Mouse (Mus musculus) hindbrain, embryonic 15.5 days (tissue): Measurements from ENCODE around the gene Map7d3. TPM values are rescaled to one million over a fixed set of nuclear protein-coding genes. Genes with fewer than 3 reads are reported as not detected.

Experiments
- ATAC-seq: fragments of 200-750 bp; cut with Nextera tagmentation; 2 replicates; pipeline ENCODE4 v1.8.0; 2017; ENCODE audit warnings: low read depth, moderate number of reproducible peaks, moderate TSS enrichment; ENCODE audit not compliant: low FRiP score
- H3K27ac ChIP-seq: fragments of 300-500 bp; sonication (generic); replicated peaks from 2 replicates; pipeline ENCODE4 v1.5.1; 2015; ENCODE audit warnings: mild to moderate bottlenecking, inconsistent platforms
- H3K27me3 ChIP-seq: fragments of 300-500 bp; sonication (generic); 2 replicates; pipeline ENCODE4 v1.6.1; 2015; ENCODE audit warnings: control low read depth, inconsistent platforms
- H3K36me3 ChIP-seq: fragments of 300-500 bp; sonication (generic); 2 replicates; pipeline ENCODE4 v1.6.1; 2015; ENCODE audit warnings: control low read depth, inconsistent platforms
- H3K4me1 ChIP-seq: fragments of 300-500 bp; sonication (generic); replicated peaks from 2 replicates; pipeline ENCODE4 v1.6.1; 2015; ENCODE audit warnings: control low read depth, inconsistent platforms
- H3K4me2 ChIP-seq: fragments of 300-500 bp; sonication (generic); 2 replicates; pipeline ENCODE4 v1.6.1; 2015; ENCODE audit warnings: moderate library complexity, mild to moderate bottlenecking, inconsistent platforms
- H3K4me3 ChIP-seq: fragments of 300-500 bp; sonication (generic); 2 replicates; pipeline ENCODE4 v1.5.1; 2015; ENCODE audit warnings: mild to moderate bottlenecking, inconsistent platforms
- H3K9ac ChIP-seq: fragments of 300-500 bp; sonication (generic); 2 replicates; pipeline ENCODE4 v1.6.1; 2015; ENCODE audit warnings: inconsistent platforms
- H3K9me3 ChIP-seq: fragments of 300-500 bp; sonication (generic); 2 replicates; pipeline ENCODE4 v1.6.1; 2016; ENCODE audit warnings: control low read depth, inconsistent platforms
- WGBS: fragments of 180-500 bp; shearing (Covaris S2); methylation state at CpG from one replicate; pipeline ENCODE4 v1.1.7; 2015; 5-methylcytosine and 5-hydroxymethylcytosine counted together
- polyA plus RNA-seq: library from polyadenylated mRNA; unstranded; fragments of >200 nt; fragmentation: Nextera tagmentation; extraction: Ambion mirVana; gene quantifications from 2 replicates; pipeline ENCODE4 v1.2.1, GENCODE M21; 2015

Map7d3 gene
- polyA plus RNA-seq, 1 experiment from 2014 or later: 0.39 TPM

GRCm38 (mm10) chrX:56769838-56770237 is 52.3 kb downstream of the Map7d3 start:
- H3K27me3 ChIP-seq: no peaks in the 10 kb centered on the region
- no peak overlapping the region for H3K4me2 ChIP-seq
- no peak overlapping the region for H3K9ac ChIP-seq
- no peaks in the 10 kb centered on the region for H3K4me1 ChIP-seq
- H3K4me3 ChIP-seq: no peak overlapping the region
- no peaks in the 10 kb centered on the region for H3K36me3 ChIP-seq
- no peak overlapping the region for H3K27ac ChIP-seq
- no peak for ATAC-seq
- no peaks in the 10 kb centered on the region for H3K9me3 ChIP-seq

GRCm38 (mm10) chrX:56760257-56760760 is 61.8 kb downstream of the Map7d3 start:
- no peaks in the 10 kb centered on the region for H3K9me3 ChIP-seq
- H3K27me3 ChIP-seq: no peaks in the 10 kb centered on the region
- no peaks in the 10 kb centered on the region for H3K36me3 ChIP-seq
- no peaks in the 10 kb centered on the region for H3K4me1 ChIP-seq
- WGBS: 89% methylated on average over 3 of the region's 3 CpGs
- no peak overlapping the region for H3K27ac ChIP-seq
- H3K4me3 ChIP-seq: no peak overlapping the region
- H3K4me2 ChIP-seq: no peak overlapping the region
- H3K9ac ChIP-seq: no peak overlapping the region
- no peak for ATAC-seq

GRCm38 (mm10) chrX:56756352-56756751 is 65.8 kb downstream of the Map7d3 start:
- Histone ChIP-seq H3K36me3 (no peaks in the 10 kb centered on the region), H3K4me3 (no peak overlapping the region), H3K9me3 (no peaks in the 10 kb centered on the region), H3K27ac (no peak overlapping the region), H3K9ac (no peak overlapping the region), H3K4me2 (no peak overlapping the region), H3K4me1 (no peaks in the 10 kb centered on the region), H3K27me3 (no peaks in the 10 kb centered on the region)
- ATAC-seq: no peak
- WGBS: 85% methylated on average over 7 of the region's 7 CpGs

- H3K27ac ChIP-seq: no peak overlapping the region
- no peaks in the 10 kb centered on the region for H3K4me1 ChIP-seq
- H3K36me3 ChIP-seq: no peaks in the 10 kb centered on the region
- no peak overlapping the region for H3K4me2 ChIP-seq
- H3K9ac ChIP-seq: no peak overlapping the region
- WGBS: 44% methylated on average over 2 of the region's 2 CpGs
- no peak overlapping the region for H3K4me3 ChIP-seq
- no peaks in the 10 kb centered on the region for H3K9me3 ChIP-seq
- no peak for ATAC-seq
- no peaks in the 10 kb centered on the region for H3K27me3 ChIP-seq
These were observed 66.5 kb downstream of the Map7d3 start for GRCm38 (mm10) chrX:56755646-56756045.

- H3K27me3 ChIP-seq: no peaks in the 10 kb centered on the region
- 78% methylated on average over 8 of the region's 8 CpGs for whole genome bisulfite sequencing
- H3K9me3 ChIP-seq: no peaks in the 10 kb centered on the region
- no peak overlapping the region for H3K9ac ChIP-seq
- no peaks in the 10 kb centered on the region for H3K36me3 ChIP-seq
- H3K4me3 ChIP-seq: no peak overlapping the region
- no peak overlapping the region for H3K27ac ChIP-seq
- no peak for ATAC-seq
- no peaks in the 10 kb centered on the region for H3K4me1 ChIP-seq
- H3K4me2 ChIP-seq: no peak overlapping the region
These were observed 68.5 kb downstream of the Map7d3 start for GRCm38 (mm10) chrX:56753317-56754289.

GRCm38 (mm10) chrX:56752144-56752543 is 70.0 kb downstream of the Map7d3 start:
- no peak overlapping the region for H3K4me3 ChIP-seq
- H3K9me3 ChIP-seq: no peaks in the 10 kb centered on the region
- WGBS: 74% methylated on average over 6 of the region's 6 CpGs
- no peaks in the 10 kb centered on the region for H3K36me3 ChIP-seq
- no peak overlapping the region for H3K27ac ChIP-seq
- H3K4me2 ChIP-seq: no peak overlapping the region
- ATAC-seq: no peak
- no peaks in the 10 kb centered on the region for H3K27me3 ChIP-seq
- H3K9ac ChIP-seq: no peak overlapping the region
- H3K4me1 ChIP-seq: no peaks in the 10 kb centered on the region

GRCm38 (mm10) chrX:56751536-56751935 is 70.6 kb downstream of the Map7d3 start:
- no peak overlapping the region for H3K4me3 ChIP-seq
- no peak overlapping the region for H3K27ac ChIP-seq
- H3K9ac ChIP-seq: no peak overlapping the region
- H3K27me3 ChIP-seq: no peaks in the 10 kb centered on the region
- 68% methylated on average over 4 of the region's 4 CpGs for WGBS
- no peaks in the 10 kb centered on the region for H3K36me3 ChIP-seq
- H3K9me3 ChIP-seq: no peaks in the 10 kb centered on the region
- no peak for ATAC-seq
- no peaks in the 10 kb centered on the region for H3K4me1 ChIP-seq
- H3K4me2 ChIP-seq: no peak overlapping the region

Other genes with a start within 250 kb of the Map7d3 start
- gene Mmgt1, start 224.3 kb downstream of the Map7d3 start, polyA plus RNA-seq: 53.6 and 55.3 TPM in 2 replicates
- 67.9 and 70.8 TPM in 2 replicates for gene Slc9a6, start 212.6 kb downstream of the Map7d3 start, polyA plus RNA-seq
- gene Fhl1, start 90.5 kb downstream of the Map7d3 start, polyA plus RNA-seq: 176 and 182 TPM in 2 replicates
- not detected in 2 replicates for gene Adgrg4, start 47.8 kb upstream of the Map7d3 start, polyA plus RNA-seq
- 0.38 and 0.52 TPM in 2 replicates for gene Brs3, start 220.7 kb upstream of the Map7d3 start, polyA plus RNA-seq
- 85.5 and 87.6 TPM in 2 replicates for gene Htatsf1, start 231.3 kb upstream of the Map7d3 start, polyA plus RNA-seq